Mouse (Mus musculus): Measurements from ENCODE around the gene Gp1ba. TPM values are rescaled to one million over a fixed set of nuclear protein-coding genes. Genes with fewer than 3 reads are reported as not detected.

The Gp1ba gene
- polyA plus RNA-seq, 1 experiment = 30.8 TPM

DNA sequence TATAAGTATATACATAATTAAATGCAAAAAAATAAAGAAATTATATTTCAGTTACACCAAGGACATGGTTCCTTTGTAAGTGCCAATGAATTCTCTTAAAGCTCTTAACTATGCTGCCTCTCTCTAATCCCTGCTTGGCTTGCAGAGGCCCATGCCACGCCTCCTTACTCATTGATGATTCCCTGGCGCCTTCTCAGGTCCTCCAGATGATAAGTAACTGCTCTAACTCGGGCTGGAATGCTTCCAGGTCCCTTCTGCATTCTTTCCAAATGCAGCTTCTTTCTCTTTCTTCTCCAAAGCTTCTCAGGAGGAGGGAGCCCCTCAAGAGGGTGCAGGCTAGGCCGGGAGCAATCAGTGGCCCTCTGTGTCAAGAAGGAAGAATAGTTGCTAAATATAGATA lies 50.7 kb downstream of the Gp1ba start:
- TF ChIP-seq GATA1 (IDR thresholded peaks at IDR 0.05; ENCODE audit: low read length) = no peak

Other genes with a start within 250 kb of the Gp1ba start
- gene Pelp1, start 229.1 kb upstream of the Gp1ba start, polyA plus RNA-seq (2012) = 97.1 and 115 TPM in 2 replicates
- 202 and 316 TPM in 2 replicates for gene Arrb2, start 206.5 kb upstream of the Gp1ba start, polyA plus RNA-seq (2012)
- gene Med11, start 187.2 kb upstream of the Gp1ba start, polyA plus RNA-seq (2012) = 13.3 and 29.5 TPM in 2 replicates
- not detected in 2 replicates for gene Zmynd15, start 179.7 kb upstream of the Gp1ba start, polyA plus RNA-seq (2012)
- gene Cxcl16, start 179.1 kb upstream of the Gp1ba start, polyA plus RNA-seq (2012) = not detected in 2 replicates
- not detected in 2 replicates for gene Tm4sf5, start 133.9 kb upstream of the Gp1ba start, polyA plus RNA-seq (2012)
- not detected in 2 replicates for gene Vmo1, start 124.5 kb upstream of the Gp1ba start, polyA plus RNA-seq (2012)
- gene Gltpd2, start 119.9 kb upstream of the Gp1ba start, polyA plus RNA-seq (2012) = not detected in 2 replicates
- 201 and 213 TPM in 2 replicates for gene Psmb6, start 113.8 kb upstream of the Gp1ba start, polyA plus RNA-seq (2012)
- not detected in 2 replicates for gene Gm40193, start 106.2 kb upstream of the Gp1ba start, polyA plus RNA-seq (2012)
- gene Pld2, start 99.1 kb upstream of the Gp1ba start, polyA plus RNA-seq (2012) = 0.02 and 0.04 TPM in 2 replicates
- gene Mink1, start 76.2 kb upstream of the Gp1ba start, polyA plus RNA-seq (2012) = 99.2 and 116 TPM in 2 replicates
- gene 4930544D05Rik, start 23.3 kb upstream of the Gp1ba start, polyA plus RNA-seq (2012) = not detected in 2 replicates
- not detected in 2 replicates for gene Chrne, start 19.9 kb upstream of the Gp1ba start, polyA plus RNA-seq (2012)
- gene Rnf167, start 8.1 kb downstream of the Gp1ba start, polyA plus RNA-seq (2012) = 82.3 and 110 TPM in 2 replicates
- 98.8 and 132 TPM in 2 replicates for gene Slc25a11, start 8.4 kb downstream of the Gp1ba start, polyA plus RNA-seq (2012)
- gene Pfn1, start 15.5 kb downstream of the Gp1ba start, polyA plus RNA-seq (2012) = 4,535 and 5,925 TPM in 2 replicates
- 3.4 and 6.5 TPM in 2 replicates for gene Eno3, start 18.1 kb downstream of the Gp1ba start, polyA plus RNA-seq (2012)
- 207 and 222 TPM in 2 replicates for gene Spag7, start 30.3 kb downstream of the Gp1ba start, polyA plus RNA-seq (2012)
- 18.0 and 30.8 TPM in 2 replicates for gene Camta2, start 49.0 kb downstream of the Gp1ba start, polyA plus RNA-seq (2012)
- gene Inca1, start 61.0 kb downstream of the Gp1ba start, polyA plus RNA-seq (2012) = 0.17 and 0.21 TPM in 2 replicates
- gene Kif1c, start 61.4 kb downstream of the Gp1ba start, polyA plus RNA-seq (2012) = 32.5 and 39.5 TPM in 2 replicates
- 2.6 and 3.6 TPM in 2 replicates for gene Zfp3, start 125.1 kb downstream of the Gp1ba start, polyA plus RNA-seq (2012)
- not detected in 2 replicates for gene Scimp, start 173.5 kb downstream of the Gp1ba start, polyA plus RNA-seq (2012)
- 19.5 and 24.2 TPM in 2 replicates for gene Rabep1, start 205.7 kb downstream of the Gp1ba start, polyA plus RNA-seq (2012)